Mouse (Mus musculus): ENCODE results near the gene Gpr183.

DNA sequence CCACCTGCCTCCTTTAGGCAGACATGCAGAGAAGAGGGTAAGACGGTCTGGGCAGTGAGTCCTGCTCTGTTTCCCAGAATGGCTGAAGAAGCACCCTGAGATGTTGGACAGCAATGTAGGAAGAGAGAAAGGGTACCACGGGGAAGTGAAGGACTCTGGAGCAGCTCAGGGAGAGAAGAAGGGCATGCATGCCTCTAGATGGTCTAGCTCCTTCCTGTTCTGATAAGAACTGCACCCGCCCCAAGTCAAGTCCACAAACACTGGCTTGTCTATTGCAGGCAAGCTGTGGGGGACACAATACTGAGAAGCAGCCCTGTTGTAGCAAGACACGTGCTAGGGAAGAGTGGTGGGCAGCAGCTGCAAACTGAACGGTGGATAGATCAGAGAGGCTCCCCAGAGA, 47.2 kb upstream of the Gpr183 start:
- no peak for TF ChIP-seq CTCF (IDR thresholded peaks at IDR 0.05; ENCODE audit: borderline replicate concordance, extremely low read depth, insufficient read depth, insufficient read length)
- no peak for TF ChIP-seq POLR2A (IDR thresholded peaks at IDR 0.05; ENCODE audit: borderline replicate concordance, extremely low read depth, insufficient read depth, insufficient read length, poor library complexity, severe bottlenecking)

Data from brain, embryonic 14.5 days (tissue).